Mouse (Mus musculus) cerebellum, adult 2 months (tissue): ENCODE measurements around the gene Slco1a4. TPM values are rescaled to one million over a fixed set of nuclear protein-coding genes. Genes with fewer than 3 reads are reported as not detected.
"Not testable (repeated sequence)": the region's sequence is repeated elsewhere in the genome, so short reads cannot be mapped to it uniquely, and the experiment has no call there.

Experiments used
- DNase-seq, 2 experiments: peaks; one replicate each; pipeline ENCODE4 v3.0.0; 2021
- H3K27ac ChIP-seq: fragments of 200-500 bp; 2 replicates; pipeline ENCODE4 v1.5.1; 2012; ENCODE audit warnings: low read length, control low read depth, inconsistent platforms; ENCODE audit not compliant: insufficient read depth
- H3K27me3 ChIP-seq: fragments of 200-500 bp; 2 replicates; pipeline ENCODE4 v1.6.1; 2012; ENCODE audit warnings: inconsistent platforms, mild to moderate bottlenecking, low read length, moderate library complexity; ENCODE audit not compliant: control insufficient read depth, insufficient read depth
- H3K4me1 ChIP-seq: fragments of 200-500 bp; 2 replicates; pipeline ENCODE4 v1.6.1; 2011; ENCODE audit warnings: low read length; ENCODE audit not compliant: control insufficient read depth, insufficient read depth
- H3K4me3 ChIP-seq: fragments of 200-500 bp; replicated peaks from 2 replicates; pipeline ENCODE3; 2011; ENCODE audit warnings: mild to moderate bottlenecking, low read depth, low read length, control low read depth; ENCODE audit not compliant: insufficient read depth
- CTCF ChIP-seq: fragments of 200-500 bp; IDR thresholded peaks from 2 replicates; pipeline ENCODE4 v1.5.1; 2011; ENCODE audit warnings: low read depth, mild to moderate bottlenecking, control low read depth, low read length, moderate library complexity, borderline replicate concordance; ENCODE audit not compliant: insufficient read depth
- POLR2A ChIP-seq: fragments of 200-500 bp; IDR thresholded peaks from 2 replicates; pipeline ENCODE4 v1.6.1; 2011; ENCODE audit warnings: low read length, control low read depth, borderline replicate concordance; ENCODE audit not compliant: insufficient read depth
- WGBS: fragments of 180-500 bp; shearing (Covaris S2); methylation state at CpG from one replicate; pipeline ENCODE4 v1.1.7; 2018; 5-methylcytosine and 5-hydroxymethylcytosine counted together
- polyA plus RNA-seq: library from polyadenylated mRNA; depleted of rRNA; stranded (reverse); fragments of >200 nt; gene quantifications from 2 replicates; pipeline ENCODE4 v1.2.3, GENCODE M21; 2012; rRNA removed

The Slco1a4 gene
- 43.4 and 47.5 TPM in 2 replicates for polyA plus RNA-seq

DNA sequence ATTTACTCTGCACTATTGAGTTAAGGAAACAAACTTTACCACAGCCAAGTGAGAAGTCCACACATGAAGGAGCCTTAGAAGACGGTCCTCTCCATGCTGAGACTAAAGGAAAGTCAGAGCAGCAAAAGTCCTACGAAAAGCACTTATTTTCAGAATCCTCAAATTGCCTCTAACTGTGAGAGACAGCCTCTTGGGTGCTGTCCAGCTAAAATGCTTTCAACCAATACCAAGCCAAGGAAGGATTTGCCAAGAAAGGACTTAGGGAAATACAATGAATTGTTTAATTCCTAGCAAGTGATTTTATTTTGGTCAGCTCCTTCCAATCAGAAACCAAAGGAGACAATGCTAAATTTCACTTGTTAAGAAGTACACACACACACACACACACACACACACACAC lies at the start of gene Slco1a4:
Gene Slco1a4 (minus strand): TSS at position 115 of the 400 bp plus-strand sequence.
- no peak within 1 kb of the TSS for H3K4me3 ChIP-seq
- no peaks in the 10 kb centered on the region for H3K27me3 ChIP-seq
- TF ChIP-seq POLR2A (no peak), CTCF (no peak)
- WGBS, result 3% methylated on average over 2 of the region's 2 CpGs
- no peaks in the 10 kb centered on the region for H3K4me1 ChIP-seq
- DNase-seq, result no peak
- no peak within 1 kb of the TSS; the same call in 1 of the 2 replicates for H3K27ac ChIP-seq

DNA sequence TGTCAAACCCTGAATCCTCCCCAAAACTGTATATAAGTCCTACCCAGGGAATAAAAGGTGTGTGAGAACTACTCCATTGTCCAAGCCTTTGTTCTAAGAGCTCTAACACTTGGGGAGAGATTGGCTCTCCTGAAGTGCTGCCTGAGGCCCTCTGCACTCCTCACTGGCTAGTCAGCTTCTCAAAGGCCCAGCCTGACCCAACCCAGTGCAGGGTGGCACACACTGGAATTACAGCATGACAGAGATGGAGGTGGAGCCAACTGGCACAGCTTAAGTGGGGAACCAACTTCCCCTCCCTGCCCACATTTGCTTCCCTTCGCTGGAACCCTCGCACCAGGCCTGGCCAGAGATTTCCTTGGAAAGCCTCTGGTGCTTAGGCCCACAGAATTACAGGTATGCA lies 42.2 kb upstream of the Slco1a4 start:
- WGBS, result 34% methylated on average over 2 of the region's 2 CpGs
- TF ChIP-seq POLR2A (no peak), CTCF (no peak)
- no peaks in the 10 kb centered on the region for H3K4me1 ChIP-seq
- no peaks in the 10 kb centered on the region for H3K27me3 ChIP-seq
- no peak overlapping the region for H3K27ac ChIP-seq
- DNase-seq, result no peak
- no peak overlapping the region for H3K4me3 ChIP-seq

DNA sequence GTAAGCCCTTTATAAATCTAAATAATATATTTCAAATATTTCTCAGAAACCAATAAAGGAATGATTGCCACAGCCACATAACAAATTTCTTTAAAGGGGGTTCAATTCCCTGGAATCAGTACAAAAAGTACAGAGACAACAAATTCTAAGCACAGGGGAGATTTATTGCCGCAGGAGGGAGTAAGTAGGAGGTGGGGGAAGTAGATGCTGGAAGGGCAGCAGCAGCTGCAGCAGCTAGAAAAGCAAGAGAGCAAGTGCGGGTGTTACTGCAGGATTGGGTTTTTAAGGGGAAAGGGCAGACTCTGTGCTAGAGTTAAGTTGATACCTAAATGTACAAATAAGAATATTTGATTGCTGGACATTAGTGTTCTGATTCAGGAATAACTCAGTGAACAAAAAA lies 33.7 kb upstream of the Slco1a4 start:
- no peak overlapping the region for H3K27ac ChIP-seq
- TF ChIP-seq POLR2A, result no peak
- no peak for TF ChIP-seq CTCF
- DNase-seq, result no peak

DNA sequence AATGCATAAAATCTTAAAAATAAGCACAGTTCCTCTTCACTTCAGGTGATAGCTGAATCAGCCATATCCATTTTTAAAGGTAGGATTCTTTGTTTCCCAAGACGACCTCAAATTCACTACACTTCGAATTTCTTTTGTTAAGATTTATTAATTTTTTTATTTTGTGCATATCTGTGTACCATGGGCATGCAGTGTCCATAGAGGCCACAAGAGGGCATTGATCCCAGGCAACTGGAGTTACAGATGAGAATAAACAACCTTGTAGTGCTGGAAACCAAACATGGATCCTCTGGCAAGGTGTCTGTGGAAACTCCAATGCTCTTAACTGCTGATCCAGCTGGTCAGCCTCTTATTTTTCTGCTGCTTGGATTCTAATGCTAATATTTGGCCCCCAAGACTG lies 32.2 kb upstream of the Slco1a4 start:
- H3K27ac ChIP-seq, result no peak overlapping the region
- H3K4me1 ChIP-seq, result no peaks in the 10 kb centered on the region
- WGBS, result 81% methylated on average over 2 of the region's 2 CpGs
- no peak overlapping the region for H3K4me3 ChIP-seq
- TF ChIP-seq POLR2A (no peak), CTCF (no peak)
- H3K27me3 ChIP-seq, result no peaks in the 10 kb centered on the region
- no peak for DNase-seq

More for the DNA sequence above, 33.7 kb upstream of the Slco1a4 start:
- WGBS, result 44% methylated on average over 2 of the region's 2 CpGs
- Histone ChIP-seq H3K27me3 (no peaks in the 10 kb centered on the region), H3K4me3 (no peak overlapping the region), H3K4me1 (no peaks in the 10 kb centered on the region)

DNA sequence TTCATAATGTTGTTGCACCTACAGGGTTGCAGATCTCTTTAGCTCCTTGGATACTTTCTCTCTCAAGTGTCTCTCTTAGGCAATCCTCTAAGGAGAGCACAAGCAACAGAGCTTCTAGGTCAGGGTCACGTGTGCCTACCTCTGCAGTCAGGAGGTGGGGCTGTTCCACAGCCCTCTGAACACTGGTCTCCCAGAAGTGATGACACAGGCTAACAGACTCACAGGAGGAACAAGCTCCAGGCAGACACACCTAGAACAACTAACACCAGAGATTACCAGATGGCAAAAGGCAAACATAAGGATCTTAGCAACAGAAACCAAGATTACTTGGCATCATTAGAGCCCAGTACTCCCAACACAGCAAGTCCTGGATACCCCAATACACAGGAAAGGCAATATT lies 26.6 kb upstream of the Slco1a4 start:
- no peak for DNase-seq
- WGBS, result 60% methylated on average over 1 of the region's 1 CpGs
- no peak for TF ChIP-seq CTCF
- no peak for TF ChIP-seq POLR2A
- H3K27me3 ChIP-seq, result no peaks in the 10 kb centered on the region
- no peaks in the 10 kb centered on the region for H3K4me1 ChIP-seq
- no peak overlapping the region for H3K4me3 ChIP-seq
- H3K27ac ChIP-seq, result no peak overlapping the region

DNA sequence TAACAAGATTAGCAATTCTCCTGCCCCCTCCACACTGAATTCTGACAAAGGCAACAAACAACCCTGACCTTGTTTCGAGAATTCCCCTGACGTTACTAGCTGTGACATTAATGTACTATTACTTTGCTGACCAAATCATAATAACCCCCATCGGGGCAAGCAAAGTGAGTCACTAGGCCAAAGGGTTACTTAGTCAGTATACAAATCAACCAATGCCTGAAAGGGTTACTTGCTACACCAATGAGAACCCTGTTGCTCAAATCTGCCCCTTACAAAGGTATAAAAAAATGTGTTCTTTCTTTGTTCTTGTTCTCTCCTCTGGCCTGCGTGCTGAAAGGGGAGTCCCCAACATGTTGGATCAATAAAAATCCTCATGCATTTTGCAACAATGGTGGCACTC lies 19.7 kb upstream of the Slco1a4 start:
- 81% methylated on average over 4 of the region's 4 CpGs for WGBS

DNA sequence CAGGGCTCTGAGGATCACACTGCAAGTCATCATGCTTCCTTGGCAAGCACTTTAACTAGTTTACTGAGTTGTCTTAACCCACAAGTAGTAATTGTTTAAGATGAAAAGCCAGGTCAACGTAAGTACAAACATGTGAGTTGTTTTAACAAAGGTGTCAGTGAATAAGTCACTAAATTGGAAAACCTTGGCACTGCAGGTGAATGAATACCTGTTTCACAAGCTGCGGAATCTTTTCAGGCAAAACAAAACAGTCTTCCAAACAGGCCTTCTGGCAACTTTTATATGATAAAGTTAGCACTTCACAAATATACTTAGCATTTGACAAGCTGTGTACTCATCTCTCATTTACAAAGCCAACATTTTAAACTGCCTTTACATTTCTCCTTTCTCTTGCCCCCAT lies 15.7 kb upstream of the Slco1a4 start:
- no peaks in the 10 kb centered on the region for H3K27me3 ChIP-seq
- TF ChIP-seq CTCF (no peak), POLR2A (no peak)
- H3K27ac ChIP-seq, result no peak overlapping the region
- H3K4me3 ChIP-seq, result no peak overlapping the region
- 94% methylated on average over 2 of the region's 2 CpGs for WGBS
- no peaks in the 10 kb centered on the region for H3K4me1 ChIP-seq
- no peak for DNase-seq

More for the DNA sequence above, 19.7 kb upstream of the Slco1a4 start:
- DNase-seq, H3K27me3 ChIP-seq, H3K27ac ChIP-seq, H3K4me3 ChIP-seq, H3K4me1 ChIP-seq: not testable (repeated sequence)

DNA sequence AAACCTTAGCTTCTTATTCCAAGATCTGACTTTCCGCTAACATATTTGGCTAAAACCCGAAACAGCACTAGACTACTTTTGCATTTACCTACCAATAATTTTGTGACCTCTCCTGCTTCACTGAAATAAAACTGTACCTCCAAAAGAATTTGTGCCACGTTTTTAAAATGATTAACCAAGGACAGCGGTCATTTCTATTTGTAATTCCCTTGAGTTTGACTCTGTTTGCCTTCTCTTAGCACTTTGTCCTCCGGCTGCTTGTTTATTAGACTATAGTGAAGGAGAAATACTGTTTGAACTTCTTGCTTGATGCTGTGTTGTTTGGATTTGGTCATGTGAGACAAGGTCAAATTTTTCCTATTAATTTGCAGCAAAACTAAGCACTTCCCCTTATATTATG lies 12.7 kb upstream of the Slco1a4 start:
- no peak overlapping the region for H3K27ac ChIP-seq
- 86% methylated on average over 5 of the region's 5 CpGs for WGBS
- H3K4me1 ChIP-seq, result no peaks in the 10 kb centered on the region
- no peak overlapping the region for H3K4me3 ChIP-seq
- no peak for DNase-seq
- H3K27me3 ChIP-seq, result no peaks in the 10 kb centered on the region
- no peak for TF ChIP-seq CTCF

DNA sequence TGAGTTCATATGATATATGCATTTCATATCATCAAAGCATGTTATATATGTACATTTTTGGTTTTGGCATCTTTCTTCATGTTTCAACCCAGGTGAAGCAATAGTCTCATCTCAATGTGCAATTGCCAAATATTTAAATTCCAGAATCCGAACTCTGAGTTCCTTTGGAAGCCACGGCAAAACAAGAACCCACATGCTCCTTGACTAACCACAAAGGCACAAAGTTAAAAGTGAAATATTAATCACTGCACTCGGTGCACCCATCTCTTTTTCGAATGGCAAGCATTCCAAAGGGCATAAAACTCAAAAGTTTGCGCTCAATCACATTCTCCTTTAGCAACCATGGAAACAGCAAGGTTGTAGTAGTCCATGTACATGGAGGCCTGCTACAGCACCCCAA lies 10.0 kb upstream of the Slco1a4 start:
- TF ChIP-seq POLR2A (no peak), CTCF (no peak)
- 86% methylated on average over 5 of the region's 5 CpGs for WGBS
- Histone ChIP-seq H3K27ac (no peak overlapping the region), H3K4me3 (no peak overlapping the region), H3K4me1 (no peaks in the 10 kb centered on the region), H3K27me3 (no peaks in the 10 kb centered on the region)
- DNase-seq, result no peak
